Mouse (Mus musculus) thymus, adult 2 months (tissue): ENCODE data around the gene Hist1h2ac.
"Not testable (repeated sequence)": the region's sequence is repeated elsewhere in the genome, so short reads cannot be mapped to it uniquely, and the experiment has no call there.

ENCODE experiments used
- CTCF ChIP-seq: fragments of 200-500 bp; IDR thresholded peaks from 2 replicates; pipeline ENCODE4 v1.5.1; 2012; ENCODE audit warnings: mild to moderate bottlenecking, control low read depth, low read length, moderate library complexity, borderline replicate concordance; ENCODE audit not compliant: control insufficient read depth, poor library complexity, insufficient read depth; ENCODE audit errors: extremely low read depth
- POLR2A ChIP-seq: fragments of 200-500 bp; IDR thresholded peaks from 2 replicates; pipeline ENCODE4 v1.6.1; 2012; ENCODE audit warnings: mild to moderate bottlenecking, low read length, control low read depth, moderate library complexity; ENCODE audit not compliant: control insufficient read depth, poor library complexity, insufficient read depth; ENCODE audit errors: extremely low read depth

DNA sequence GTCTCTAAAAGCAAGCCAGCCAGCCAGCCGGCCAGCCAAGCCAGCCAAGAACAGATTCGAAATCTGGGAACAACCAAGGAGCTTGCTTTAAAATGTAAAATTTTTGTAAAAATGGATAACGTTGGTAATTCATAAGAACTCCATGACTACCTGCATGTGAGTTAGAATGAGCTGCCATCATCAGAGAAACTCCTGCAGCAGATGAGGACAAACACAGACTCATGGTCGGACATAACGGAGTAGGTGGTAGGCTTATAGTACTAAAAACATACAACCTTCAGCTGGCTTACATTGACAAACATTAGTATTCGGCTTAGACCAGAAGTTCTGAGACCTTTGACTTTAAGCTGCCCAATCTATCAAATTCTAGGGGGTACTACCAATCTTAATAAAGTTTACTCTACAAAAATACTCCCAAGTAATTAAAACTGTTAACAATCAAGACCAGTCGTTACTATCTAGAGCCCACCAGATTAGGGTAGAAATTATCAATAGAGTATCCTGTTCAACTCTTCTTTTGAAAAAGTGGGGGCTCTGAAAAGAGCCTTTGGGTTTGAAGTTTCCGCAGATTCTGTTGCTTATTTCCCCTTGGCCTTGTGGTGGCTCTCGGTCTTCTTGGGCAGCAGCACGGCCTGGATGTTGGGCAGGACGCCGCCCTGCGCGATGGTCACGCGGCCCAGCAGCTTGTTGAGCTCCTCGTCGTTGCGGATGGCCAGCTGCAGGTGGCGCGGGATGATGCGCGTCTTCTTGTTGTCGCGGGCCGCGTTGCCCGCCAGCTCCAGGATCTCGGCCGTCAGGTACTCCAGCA lies 597 bp downstream of the Hist1h2ac start:
- not testable (repeated sequence) for TF ChIP-seq POLR2A, CTCF
